Mouse (Mus musculus): Measurements from ENCODE around the gene Stac2.

DNA sequence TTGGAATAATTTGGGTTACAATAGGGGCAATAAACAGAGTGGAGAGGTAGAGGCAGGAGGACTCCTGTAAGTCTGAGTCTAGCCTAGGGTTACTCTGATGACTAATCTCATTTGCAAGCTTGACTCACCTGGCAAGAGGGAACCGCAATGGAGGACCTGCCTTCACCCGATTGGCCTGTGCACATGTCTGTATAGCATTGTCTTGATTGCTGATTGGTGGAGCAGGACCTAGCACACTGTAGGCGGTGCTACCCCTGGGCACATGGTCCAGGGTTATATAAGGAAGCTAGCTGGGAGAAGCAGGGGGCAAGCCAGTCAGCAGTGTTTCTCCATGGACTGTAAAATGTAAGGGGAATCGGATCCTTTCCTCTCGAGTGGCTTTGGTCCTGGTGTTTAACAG is 4.7 kb upstream of the Stac2 start:
- no peak for TF ChIP-seq CTCF (IDR thresholded peaks at IDR 0.05; ENCODE audit: insufficient read depth, low read length)
- TF ChIP-seq POLR2A (IDR thresholded peaks at IDR 0.05; ENCODE audit: borderline replicate concordance, extremely low read depth, low read depth, low read length), result no peak

Measured in lung, adult 2 months (tissue).